Comparison of ENCODE assay signal across 7 mouse cellular contexts in the genomic region with DNA sequence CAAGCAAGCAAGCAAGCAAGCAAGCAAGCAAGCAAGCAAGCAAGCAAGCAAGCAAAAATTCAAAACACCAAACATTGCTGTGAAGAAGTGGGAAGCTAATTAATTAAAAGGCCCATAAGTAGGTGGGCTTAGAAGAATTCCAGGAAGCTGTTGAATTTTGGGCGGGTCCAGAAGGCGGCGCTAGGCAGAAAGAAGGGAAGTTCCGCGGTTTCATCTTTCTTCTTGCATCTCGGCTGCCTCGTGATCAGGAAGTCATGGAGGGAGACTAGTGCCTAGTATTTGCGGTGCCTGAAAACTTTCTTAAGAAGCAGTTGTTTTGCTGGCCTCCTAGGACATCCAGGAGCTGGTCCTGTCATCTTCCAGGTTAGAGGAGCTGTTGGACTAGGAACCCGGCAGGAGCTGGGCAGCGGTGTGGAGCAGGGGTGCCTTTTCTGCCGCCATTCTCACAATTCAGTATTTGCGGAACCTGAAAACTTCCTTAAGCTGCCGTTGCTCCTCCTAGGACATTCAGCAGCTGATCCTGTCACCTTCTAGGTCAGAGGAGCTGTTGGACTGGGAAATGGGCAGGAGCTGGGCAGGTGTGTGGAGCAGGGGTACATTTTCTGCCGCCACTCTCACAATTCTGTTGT.
DNase-seq lines count a peak whose midpoint lies in the region; ATAC-seq and TF ChIP-seq lines count a peak whose summit lies in the region.
"Not testable (repeated sequence)": the region's sequence is repeated elsewhere in the genome, so short reads cannot be mapped to it uniquely, and the experiment has no call there.

No protein-coding gene starts in this region.

- not testable (repeated sequence) for H3K27me3 ChIP-seq in G1E (ENCODE audit: insufficient read depth, low read length); intestine, embryonic 15.5 days (replicated peaks); liver, embryonic 12.5 days (replicated peaks)

- not testable (repeated sequence) for TF ChIP-seq CTCF in G1E (IDR thresholded peaks at IDR 0.05; ENCODE audit: low read depth, low read length)

- not testable (repeated sequence) for H3K36me3 ChIP-seq in G1E (replicated peaks); intestine, embryonic 15.5 days; liver, embryonic 12.5 days

- H3K27ac ChIP-seq in intestine, embryonic 15.5 days; liver, embryonic 12.5 days: not testable (repeated sequence)

- H3K4me2 ChIP-seq in intestine, embryonic 15.5 days (replicated peaks); liver, embryonic 12.5 days: not testable (repeated sequence)

- not testable (repeated sequence) for H3K4me1 ChIP-seq in G1E (ENCODE audit: insufficient read depth, low read depth, low read length); intestine, embryonic 15.5 days (replicated peaks); liver, embryonic 12.5 days

- no CpG with 5 or more reads among the region's 14 CpGs for WGBS in intestine, embryonic 15.5 days
- WGBS in liver, embryonic 12.5 days (ENCODE audit: insufficient replicate concordance), result no CpG with 5 or more reads among the region's 14 CpGs

- not testable (repeated sequence) for H3K9ac ChIP-seq in intestine, embryonic 15.5 days; liver, embryonic 12.5 days

- not testable (repeated sequence) for H3K9me3 ChIP-seq in G1E (replicated peaks); intestine, embryonic 15.5 days; liver, embryonic 12.5 days (replicated peaks)

- ATAC-seq in G1E (ENCODE audit: extremely low read depth, insufficient number of reproducible peaks, low FRiP score, poor library complexity, severe bottlenecking), result peak; percentile 67
- peak; percentile 99 for ATAC-seq in common myeloid progenitor, adult 5-6 weeks (replicated peaks; ENCODE audit: low read depth, poor library complexity, severe bottlenecking)
- ATAC-seq in granulocyte monocyte progenitor cell, adult 5-6 weeks (replicated peaks; ENCODE audit: poor library complexity, severe bottlenecking), result peak; percentile 100
- peak; percentile 66; the same call in 1 of the 2 replicates for ATAC-seq in intestine, embryonic 15.5 days
- peak; percentile 65; the same call in 1 of the 2 replicates for ATAC-seq in liver, embryonic 12.5 days
- ATAC-seq in megakaryocyte, adult 5-6 weeks (ENCODE audit: poor library complexity, severe bottlenecking), result peak; percentile 100
- peak; percentile 70; the same call in 1 of the 2 replicates for ATAC-seq in monocyte, adult 5-6 weeks (replicated peaks; ENCODE audit: insufficient number of reproducible peaks, low FRiP score, low TSS enrichment, poor library complexity, severe bottlenecking)

- not testable (repeated sequence) for DNase-seq in G1E (ENCODE audit: low spot score)

- H3K4me3 ChIP-seq in G1E (ENCODE audit: low read depth, low read length); intestine, embryonic 15.5 days (replicated peaks); liver, embryonic 12.5 days: not testable (repeated sequence)
